Mouse (Mus musculus): Measurements from ENCODE around the gene Rad51b. TPM values are rescaled to one million over a fixed set of nuclear protein-coding genes. Genes with fewer than 3 reads are reported as not detected.

The Rad51b gene
- total and polyA plus RNA-seq, 3 experiments: 1.6 to 45.5 (median 22.0) TPM

DNA sequence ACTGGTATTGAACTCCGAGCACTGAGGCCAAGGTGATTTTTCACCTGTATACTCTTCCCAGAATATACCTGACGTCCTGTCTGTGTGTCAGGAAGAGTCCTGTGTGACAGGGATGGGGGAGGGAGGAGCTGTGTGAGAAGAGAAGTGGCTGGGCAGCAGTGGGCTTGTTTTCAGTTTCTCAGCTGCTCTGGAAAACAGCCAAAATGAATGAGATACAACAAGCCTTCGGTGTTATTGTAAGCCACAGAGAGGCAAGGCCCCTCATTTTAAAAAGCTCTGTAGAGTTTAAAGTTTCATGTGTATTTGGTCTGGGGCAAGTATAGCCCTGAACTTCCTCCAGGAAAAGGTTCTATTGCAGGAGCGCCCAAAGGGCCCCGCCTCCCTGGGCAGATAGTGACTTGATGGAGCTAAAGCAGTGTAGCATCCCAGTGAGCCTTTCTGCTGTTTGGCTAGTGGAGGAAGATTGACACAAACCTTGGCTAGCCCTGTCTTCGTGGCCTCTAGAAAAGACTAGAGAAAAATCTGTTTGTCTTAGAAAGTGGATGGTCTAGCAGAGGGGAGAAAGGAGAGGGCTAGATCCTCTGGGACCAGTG, 313.5 kb downstream of the Rad51b start:
- Histone ChIP-seq H3K4me1 (ENCODE audit: insufficient read depth, low read depth, low read length) (peaks cover 54% of the 10 kb centered on the region), H3K27me3 (ENCODE audit: insufficient read depth, low read length) (no peaks in the 10 kb centered on the region), H3K9me3 (replicated peaks) (no peaks in the 10 kb centered on the region), H3K4me3 (ENCODE audit: low read depth, low read length) (no peak overlapping the region), H3K36me3 (replicated peaks) (peaks cover 8% of the 10 kb centered on the region)
- ATAC-seq (ENCODE audit: extremely low read depth, insufficient number of reproducible peaks, low FRiP score, poor library complexity, severe bottlenecking) (no peak), DNase-seq (ENCODE audit: low spot score) (no peak)
- TF ChIP-seq CTCF (IDR thresholded peaks at IDR 0.05; ENCODE audit: low read depth, low read length) (no peak), GATA1 (IDR thresholded peaks at IDR 0.05; ENCODE audit: borderline replicate concordance, low read length) (no peak), GATA2 (IDR thresholded peaks at IDR 0.05; ENCODE audit: borderline replicate concordance, low read depth, low read length) (no peak), POLR2AphosphoS5 (IDR thresholded peaks at IDR 0.05; ENCODE audit: insufficient replicate concordance, low read depth, low read length) (no peak), TAL1 (conservative IDR thresholded peaks at IDR 0.05; ENCODE audit: low read depth, low read length) (no peak)

DNA sequence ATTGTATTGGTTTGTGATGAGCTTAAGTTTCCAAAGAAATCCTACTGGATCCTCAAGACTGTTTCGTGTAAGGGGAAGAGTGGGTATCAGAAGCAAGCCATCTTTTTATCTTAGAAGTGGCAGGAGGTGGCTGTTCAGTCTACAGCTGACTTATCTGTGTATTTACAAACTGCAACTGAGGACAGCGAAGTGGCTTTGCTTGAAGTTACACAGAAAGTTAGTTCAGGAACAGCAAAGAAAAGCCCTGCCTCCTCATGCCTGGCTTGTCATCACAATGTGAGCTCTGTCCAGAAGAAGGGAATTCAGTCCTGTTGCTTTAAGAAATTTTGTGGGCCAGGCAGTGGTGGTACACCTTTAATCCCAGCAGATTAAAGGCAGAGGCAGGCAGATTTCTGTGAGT, 314.6 kb downstream of the Rad51b start:
- no peak for TF ChIP-seq GATA2 (IDR thresholded peaks at IDR 0.05; ENCODE audit: borderline replicate concordance, low read depth, low read length)
- 0 out of 2 replicates have a peak, but pooled peaks have one; percentile 15 for TF ChIP-seq TAL1 (conservative IDR thresholded peaks at IDR 0.05; ENCODE audit: low read depth, low read length)
- Histone ChIP-seq H3K4me3 (ENCODE audit: low read depth, low read length) (no peak overlapping the region; the same call in 1 of the 2 replicates), H3K36me3 (replicated peaks) (peaks cover under 1% of the 10 kb centered on the region), H3K27me3 (ENCODE audit: insufficient read depth, low read length) (no peaks in the 10 kb centered on the region), H3K4me1 (ENCODE audit: insufficient read depth, low read depth, low read length) (peaks cover 57% of the 10 kb centered on the region), H3K9me3 (replicated peaks) (no peaks in the 10 kb centered on the region)
- ATAC-seq (ENCODE audit: extremely low read depth, insufficient number of reproducible peaks, low FRiP score, poor library complexity, severe bottlenecking) (no peak), DNase-seq (ENCODE audit: low spot score) (no peak)

DNA sequence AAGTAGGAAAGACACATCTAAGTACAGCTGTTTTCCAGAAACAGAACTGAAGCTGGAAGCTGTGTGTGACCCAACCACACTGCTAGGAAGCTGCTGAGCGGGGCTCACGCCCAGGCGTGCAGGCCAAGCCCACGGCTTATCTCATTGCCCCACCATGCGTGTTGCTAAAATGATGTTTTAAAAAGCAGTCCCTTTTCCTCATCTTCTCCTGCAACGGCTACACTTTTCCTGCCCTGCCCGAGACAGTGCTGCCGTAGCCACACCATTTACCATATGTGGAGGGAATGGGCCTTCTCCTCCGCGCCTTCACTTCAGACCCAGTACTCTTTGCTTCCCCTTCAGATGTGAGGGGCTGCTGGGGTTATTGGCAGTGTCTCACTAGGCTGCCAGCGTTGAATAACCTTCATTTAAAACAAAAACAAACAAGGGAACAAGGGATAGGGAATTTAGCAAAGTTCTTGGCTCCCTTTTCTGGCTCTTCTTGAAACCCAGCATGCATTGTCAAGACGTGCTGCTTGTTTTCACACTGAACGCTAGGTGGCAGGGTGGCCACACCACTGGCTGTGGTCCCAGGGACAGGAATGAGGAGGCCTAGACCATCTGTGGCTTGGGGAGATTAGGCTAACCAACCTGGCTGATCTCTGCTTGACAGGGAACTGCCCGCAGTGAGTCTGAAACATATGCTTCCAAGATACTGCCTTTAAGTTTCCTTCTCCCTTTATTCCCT, 315.4 kb downstream of the Rad51b start:
- ATAC-seq (ENCODE audit: extremely low read depth, insufficient number of reproducible peaks, low FRiP score, poor library complexity, severe bottlenecking): peak; percentile 93
- Histone ChIP-seq H3K9me3 (replicated peaks) (no peaks in the 10 kb centered on the region), H3K27me3 (ENCODE audit: insufficient read depth, low read length) (no peaks in the 10 kb centered on the region), H3K36me3 (replicated peaks) (no peaks in the 10 kb centered on the region), H3K4me1 (ENCODE audit: insufficient read depth, low read depth, low read length) (peaks cover 66% of the 10 kb centered on the region), H3K4me3 (ENCODE audit: low read depth, low read length) (peak overlapping the region; percentile 60; the same call in 1 of the 2 replicates)
- TF ChIP-seq POLR2AphosphoS5 (IDR thresholded peaks at IDR 0.05; ENCODE audit: insufficient replicate concordance, low read depth, low read length) (no peak), CTCF (IDR thresholded peaks at IDR 0.05; ENCODE audit: low read depth, low read length) (peak; percentile 80), GATA1 (IDR thresholded peaks at IDR 0.05; ENCODE audit: borderline replicate concordance, low read length) (no peak), GATA2 (IDR thresholded peaks at IDR 0.05; ENCODE audit: borderline replicate concordance, low read depth, low read length) (0 out of 2 replicates have a peak, but pooled peaks have one; percentile 28), TAL1 (conservative IDR thresholded peaks at IDR 0.05; ENCODE audit: low read depth, low read length) (peak; percentile 77)
- DNase-seq (ENCODE audit: low spot score): peak; percentile 89

DNA sequence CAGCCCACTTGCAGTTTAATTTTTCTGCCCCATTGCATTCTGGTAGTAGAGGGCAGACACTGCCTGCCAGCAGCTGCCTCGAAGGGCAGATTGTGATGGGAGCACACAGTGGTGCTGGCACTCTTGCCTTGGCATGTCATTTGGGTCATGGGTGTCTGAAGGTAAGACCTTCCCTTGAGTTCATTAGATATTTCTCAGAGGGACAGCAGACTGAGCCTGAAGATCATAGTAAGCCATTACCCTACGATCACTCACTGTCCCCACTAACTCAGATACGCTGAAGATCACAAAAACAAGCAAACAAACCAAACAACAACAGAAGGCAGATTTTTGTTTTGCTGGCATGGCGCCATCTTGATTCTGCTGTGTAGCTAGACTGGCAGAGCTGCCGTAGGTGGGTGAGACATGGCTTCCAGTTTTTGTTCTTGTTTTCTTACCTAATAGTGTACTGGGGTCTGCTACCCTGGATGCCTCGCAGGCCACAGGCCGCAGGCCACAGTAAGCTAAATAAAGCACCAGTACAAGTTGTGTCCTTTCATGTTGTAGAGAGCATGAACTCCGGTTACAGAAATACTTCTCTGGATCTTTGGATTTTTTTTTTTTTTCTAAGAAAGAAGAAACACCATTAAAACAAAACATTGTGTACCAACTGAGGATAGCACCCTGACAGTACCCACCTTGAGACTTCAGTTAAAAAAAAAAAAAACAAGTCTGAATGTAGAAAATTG, 316.1 kb downstream of the Rad51b start:
- Histone ChIP-seq H3K4me1 (ENCODE audit: insufficient read depth, low read depth, low read length) (peaks cover 70% of the 10 kb centered on the region), H3K36me3 (replicated peaks) (no peaks in the 10 kb centered on the region), H3K27me3 (ENCODE audit: insufficient read depth, low read length) (no peaks in the 10 kb centered on the region), H3K9me3 (replicated peaks) (no peaks in the 10 kb centered on the region), H3K4me3 (ENCODE audit: low read depth, low read length) (peak overlapping the region; percentile 60; the same call in 1 of the 2 replicates)
- DNase-seq (ENCODE audit: low spot score): no peak
- TF ChIP-seq GATA2 (IDR thresholded peaks at IDR 0.05; ENCODE audit: borderline replicate concordance, low read depth, low read length): no peak
- no peak for TF ChIP-seq CTCF (IDR thresholded peaks at IDR 0.05; ENCODE audit: low read depth, low read length)
- no peak for TF ChIP-seq TAL1 (conservative IDR thresholded peaks at IDR 0.05; ENCODE audit: low read depth, low read length)
- no peak for TF ChIP-seq POLR2AphosphoS5 (IDR thresholded peaks at IDR 0.05; ENCODE audit: insufficient replicate concordance, low read depth, low read length)
- TF ChIP-seq GATA1 (IDR thresholded peaks at IDR 0.05; ENCODE audit: borderline replicate concordance, low read length): no peak
- no peak for ATAC-seq (ENCODE audit: extremely low read depth, insufficient number of reproducible peaks, low FRiP score, poor library complexity, severe bottlenecking)

DNA sequence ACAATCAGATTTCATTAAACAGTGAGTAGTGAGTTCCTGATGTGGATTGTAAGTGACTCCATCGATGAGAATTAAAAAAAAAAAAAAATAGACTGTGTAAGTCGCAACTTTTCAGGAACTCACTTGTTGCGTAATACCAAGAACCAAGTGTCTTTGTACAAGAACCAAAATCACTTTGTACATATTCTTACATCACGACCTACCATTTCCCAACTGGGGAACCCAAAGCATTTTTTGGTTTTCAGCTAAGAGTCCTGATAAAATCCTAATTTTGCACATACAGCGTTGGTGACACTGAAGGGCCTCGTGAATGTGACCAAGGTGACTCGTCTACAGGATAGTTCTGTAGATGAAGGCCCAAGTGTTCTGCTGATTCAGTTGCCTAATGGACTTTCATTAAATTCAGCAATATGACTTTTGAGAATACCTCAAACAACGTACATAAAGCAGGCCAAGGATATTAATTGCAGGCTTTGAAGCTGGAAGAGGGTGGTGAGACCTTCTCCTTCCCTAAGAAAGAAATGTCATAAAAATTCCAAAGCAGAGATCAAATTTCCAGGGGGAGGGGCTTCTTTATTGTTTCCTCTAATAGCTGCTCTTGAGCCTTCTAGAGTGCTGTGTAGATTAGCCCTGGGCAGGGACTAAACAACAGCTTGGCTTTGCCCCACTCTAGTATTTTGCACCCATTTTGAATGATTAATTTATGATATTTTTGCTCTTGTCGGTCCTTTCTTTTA, 316.9 kb downstream of the Rad51b start:
- no peak for DNase-seq (ENCODE audit: low spot score)

More for the DNA sequence above, 316.9 kb downstream of the Rad51b start:
- no peak for ATAC-seq (ENCODE audit: extremely low read depth, insufficient number of reproducible peaks, low FRiP score, poor library complexity, severe bottlenecking)
- TF ChIP-seq POLR2AphosphoS5 (IDR thresholded peaks at IDR 0.05; ENCODE audit: insufficient replicate concordance, low read depth, low read length): no peak
- no peak for TF ChIP-seq CTCF (IDR thresholded peaks at IDR 0.05; ENCODE audit: low read depth, low read length)
- no peak for TF ChIP-seq GATA1 (IDR thresholded peaks at IDR 0.05; ENCODE audit: borderline replicate concordance, low read length)
- TF ChIP-seq GATA2 (IDR thresholded peaks at IDR 0.05; ENCODE audit: borderline replicate concordance, low read depth, low read length): no peak
- no peak for TF ChIP-seq TAL1 (conservative IDR thresholded peaks at IDR 0.05; ENCODE audit: low read depth, low read length)
- Histone ChIP-seq H3K9me3 (replicated peaks) (no peaks in the 10 kb centered on the region), H3K4me1 (ENCODE audit: insufficient read depth, low read depth, low read length) (peaks cover 70% of the 10 kb centered on the region), H3K4me3 (ENCODE audit: low read depth, low read length) (no peak overlapping the region), H3K27me3 (ENCODE audit: insufficient read depth, low read length) (no peaks in the 10 kb centered on the region), H3K36me3 (replicated peaks) (no peaks in the 10 kb centered on the region)
